Comparison of ENCODE assay signal across 8 mouse cellular contexts in genomic region chr2:146511911-146512580, GRCm38 (mm10). TPM values are rescaled to one million over a fixed set of nuclear protein-coding genes. Genes with fewer than 3 reads are reported as not detected.
DNase-seq lines count a peak whose midpoint lies in the region; ATAC-seq lines count a peak whose summit lies in the region.

TSS of gene Ralgapa2 (minus strand) at chr2:146512344.

- peaks cover 7% of the 10 kb centered on the region for H3K4me1 ChIP-seq in hindbrain, embryonic 12.5 days

- peak; percentile 98 for ATAC-seq in hindbrain, embryonic 12.5 days (ENCODE audit: low FRiP score)

- H3K9me3 ChIP-seq in hindbrain, embryonic 12.5 days (replicated peaks): no peaks in the 10 kb centered on the region

- no peaks in the 10 kb centered on the region for H3K27me3 ChIP-seq in hindbrain, embryonic 12.5 days

- peak within 1 kb of the TSS; percentile 80 for H3K9ac ChIP-seq in hindbrain, embryonic 12.5 days

- H3K36me3 ChIP-seq in hindbrain, embryonic 12.5 days: no peaks in the 10 kb centered on the region

- H3K4me3 ChIP-seq in hindbrain, embryonic 12.5 days: peak within 1 kb of the TSS; percentile 67

- DNase-seq in NIH3T3 (ENCODE audit: low read depth): peak; percentile 100
- DNase-seq in cerebellum, postnatal 10 days: peak; percentile 99 to 100
- peak; percentile 99 for DNase-seq in frontal cortex, postnatal 10 days (ENCODE audit: low spot score in 2 of 2)
- peak; percentile 97 to 100 for DNase-seq in layer of hippocampus, postnatal 14 days (ENCODE audit: low spot score in 2 of 2)
- DNase-seq in lung, postnatal 14 days: peak; percentile 99
- DNase-seq in retina, adult 2 months (ENCODE audit: low read depth, low spot score): peak; percentile 97
- DNase-seq in thymus, postnatal 36 days: peak; percentile 99

- H3K4me2 ChIP-seq in hindbrain, embryonic 12.5 days (replicated peaks): peak within 1 kb of the TSS; percentile 67

- WGBS in hindbrain, embryonic 12.5 days: 1% methylated on average over 48 of the region's 57 CpGs

- H3K27ac ChIP-seq in hindbrain, embryonic 12.5 days: 0 out of 2 replicates have a peak within 1 kb of the TSS, but pooled peaks have one; percentile 18

RNA-seq across cellular contexts. Expression of gene Ralgapa2, which starts in this region (rescaled TPM):
- polyA plus RNA-seq in hindbrain, embryonic 12.5 days (2016; fragmentation: Nextera tagmentation; extraction: Ambion mirVana): 12.5 and 13.9 TPM in 2 replicates
- 10 to 100 TPM; 20.3 to 22.5 TPM for total RNA-seq in layer of hippocampus, postnatal 14 days (2021)

Comparison
In these comparisons a context has a peak if more than half of its experiments do, and no peak if none do; other contexts are left out.
1. Peak in every context shown above with its lines: DNase-seq, ATAC-seq, H3K4me3 ChIP-seq and H3K27ac ChIP-seq.